Mouse (Mus musculus): ENCODE data around the gene Ccdc60.
"Not testable (repeated sequence)": the region's sequence is repeated elsewhere in the genome, so short reads cannot be mapped to it uniquely, and the experiment has no call there.

Ccdc60 gene

DNA sequence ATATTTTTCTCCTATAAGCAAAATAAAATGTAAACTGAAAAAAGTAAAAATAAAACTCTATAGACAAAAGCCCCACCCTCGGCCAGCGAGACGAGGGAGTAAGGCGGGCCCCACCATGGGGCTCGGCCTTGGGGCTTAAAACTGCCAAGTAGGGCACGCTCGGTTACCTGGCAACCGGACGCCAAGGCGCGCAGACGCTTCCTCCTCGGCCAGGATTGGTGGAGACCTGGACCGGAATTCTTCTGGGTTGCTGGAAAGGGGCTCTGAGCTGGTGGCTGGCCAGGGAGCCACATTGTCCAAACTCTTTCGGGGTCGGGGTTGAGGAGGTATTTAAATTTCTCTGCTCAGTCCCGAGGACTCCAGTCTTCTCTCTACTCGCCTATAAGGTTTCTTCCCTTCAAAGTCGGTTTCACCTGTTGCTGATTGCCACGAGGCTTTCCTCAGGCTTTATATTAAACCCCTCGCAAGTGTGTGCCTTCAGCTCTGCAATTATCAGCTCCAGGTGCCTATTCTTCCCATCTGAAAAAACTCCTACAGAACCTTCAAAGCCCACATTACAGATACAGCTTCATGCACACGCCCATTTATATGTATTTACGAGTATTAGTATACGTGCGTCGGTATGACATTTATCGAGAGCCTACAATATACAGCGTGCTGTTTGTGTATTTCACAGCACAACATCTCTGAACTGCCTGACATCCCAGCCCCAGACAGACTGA, at the start of gene Ccdc60:
Gene Ccdc60, minus strand, starts transcription at position 137 of the 722 bp plus-strand sequence.
- DNase-seq (ENCODE audit: low read depth, low spot score): no peak

DNA sequence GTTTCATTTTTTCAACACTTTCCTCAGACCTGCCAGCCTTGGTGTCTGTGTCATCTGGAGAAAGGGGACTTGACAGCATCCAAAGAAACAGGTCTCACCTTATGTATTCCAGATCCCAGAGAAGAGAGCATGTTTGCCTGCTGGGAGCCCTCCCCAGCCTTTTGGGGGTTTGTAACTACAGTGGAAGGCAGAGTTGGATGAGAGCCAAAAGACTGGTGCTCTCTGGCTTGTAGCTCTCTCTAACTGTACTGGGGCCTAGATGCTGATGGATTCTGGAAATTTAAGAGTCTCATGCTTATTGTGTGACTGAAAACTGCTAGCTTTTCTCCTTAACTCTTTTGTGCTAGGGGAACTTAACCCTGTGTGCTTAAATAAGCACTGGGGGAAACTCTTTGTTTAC, 47.4 kb upstream of the Ccdc60 start:
- DNase-seq (ENCODE audit: low read depth, low spot score): no peak

DNA sequence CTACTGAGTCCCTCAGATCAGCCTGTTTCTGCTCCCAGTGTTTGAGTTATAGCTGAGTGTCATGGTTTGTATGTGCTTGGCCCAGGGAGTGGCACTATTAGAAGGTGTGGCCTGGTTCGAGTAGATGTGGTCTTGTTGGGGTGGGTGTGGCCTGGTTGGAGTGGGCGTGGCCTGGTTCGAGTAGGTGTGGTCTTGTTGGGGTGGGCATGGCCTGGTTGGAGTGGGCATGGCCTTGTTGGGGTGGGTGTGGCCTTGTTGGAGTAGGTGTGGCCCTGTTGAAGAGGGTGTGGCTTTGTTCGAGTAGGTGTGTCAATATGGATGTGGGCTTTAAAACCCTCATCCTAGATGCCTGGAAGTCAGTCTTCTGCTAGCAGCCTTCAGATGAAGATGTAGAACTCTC, 40.1 kb upstream of the Ccdc60 start:
- DNase-seq (ENCODE audit: low read depth, low spot score): no peak

DNA sequence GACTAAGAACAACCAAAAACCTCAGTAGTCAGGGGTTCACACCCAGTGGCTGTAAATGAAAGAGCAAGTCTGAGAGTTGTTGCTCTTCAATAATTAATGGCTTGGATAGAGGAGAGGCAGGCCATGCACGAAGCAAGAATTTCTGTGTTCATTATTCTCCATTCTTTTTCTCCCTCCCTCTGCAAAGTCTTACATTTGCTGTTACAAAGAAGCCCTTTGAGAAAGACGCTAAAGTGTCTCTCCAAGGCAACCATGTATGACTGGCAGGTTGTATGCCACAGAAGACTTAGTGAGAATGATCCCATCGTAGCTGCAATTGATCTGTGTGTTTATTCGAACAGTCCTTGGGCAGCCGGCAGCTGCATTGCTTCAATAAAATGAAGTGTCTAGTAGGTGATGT, 34.6 kb upstream of the Ccdc60 start:
- DNase-seq (ENCODE audit: low read depth, low spot score): no peak

DNA sequence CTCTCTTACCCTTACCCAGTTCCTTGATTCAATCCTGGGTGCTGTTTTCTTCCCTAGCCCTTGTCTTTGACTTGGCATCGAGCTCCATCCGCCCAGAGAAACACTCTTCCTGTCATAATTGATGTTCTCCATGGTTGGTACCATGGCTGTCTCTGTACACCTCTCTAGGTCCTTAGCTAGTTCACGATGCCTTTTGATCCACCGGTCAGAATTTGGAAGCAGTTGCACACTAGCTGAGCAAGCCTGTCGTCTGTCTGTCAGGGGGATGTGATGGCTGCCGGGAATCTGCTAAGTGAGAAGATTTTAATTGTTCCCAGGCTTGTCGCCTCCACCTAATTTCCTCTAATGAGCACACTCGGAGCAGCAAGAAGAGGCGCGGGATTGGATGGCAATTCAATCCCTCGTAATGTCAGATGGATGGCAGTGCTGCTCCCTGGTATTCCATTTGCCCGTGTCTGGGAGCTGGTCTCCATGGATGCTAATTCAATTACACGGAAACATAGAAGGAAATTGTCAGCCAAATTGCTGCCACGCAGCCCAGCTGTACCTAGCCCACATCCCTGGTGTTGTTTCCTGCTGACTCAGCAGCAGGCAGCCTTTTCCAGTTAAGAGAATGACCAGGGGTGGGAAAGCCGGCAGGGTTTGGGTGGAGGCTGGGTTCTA, 33.7 kb upstream of the Ccdc60 start:
- DNase-seq (ENCODE audit: low read depth, low spot score): no peak

DNA sequence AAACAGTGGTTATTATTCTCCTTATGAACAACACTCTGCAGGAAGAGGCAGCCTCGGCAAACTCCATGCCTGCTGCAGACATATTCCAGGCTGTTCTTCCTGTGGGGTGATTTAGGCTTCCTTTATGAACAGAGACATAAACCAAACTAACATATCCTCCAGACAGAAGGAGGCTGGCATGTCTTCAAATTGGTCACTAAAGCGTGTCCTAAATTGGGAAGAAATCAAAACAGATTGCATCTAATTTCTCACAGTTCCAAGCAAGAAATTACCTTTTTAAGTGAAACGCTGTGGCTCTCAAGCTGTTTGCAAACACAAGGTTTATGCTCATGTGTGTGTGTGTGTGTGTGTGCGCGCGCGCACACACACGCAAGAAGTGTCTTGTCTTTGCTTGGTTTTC, 24.9 kb upstream of the Ccdc60 start:
- DNase-seq (ENCODE audit: low read depth, low spot score): no peak

DNA sequence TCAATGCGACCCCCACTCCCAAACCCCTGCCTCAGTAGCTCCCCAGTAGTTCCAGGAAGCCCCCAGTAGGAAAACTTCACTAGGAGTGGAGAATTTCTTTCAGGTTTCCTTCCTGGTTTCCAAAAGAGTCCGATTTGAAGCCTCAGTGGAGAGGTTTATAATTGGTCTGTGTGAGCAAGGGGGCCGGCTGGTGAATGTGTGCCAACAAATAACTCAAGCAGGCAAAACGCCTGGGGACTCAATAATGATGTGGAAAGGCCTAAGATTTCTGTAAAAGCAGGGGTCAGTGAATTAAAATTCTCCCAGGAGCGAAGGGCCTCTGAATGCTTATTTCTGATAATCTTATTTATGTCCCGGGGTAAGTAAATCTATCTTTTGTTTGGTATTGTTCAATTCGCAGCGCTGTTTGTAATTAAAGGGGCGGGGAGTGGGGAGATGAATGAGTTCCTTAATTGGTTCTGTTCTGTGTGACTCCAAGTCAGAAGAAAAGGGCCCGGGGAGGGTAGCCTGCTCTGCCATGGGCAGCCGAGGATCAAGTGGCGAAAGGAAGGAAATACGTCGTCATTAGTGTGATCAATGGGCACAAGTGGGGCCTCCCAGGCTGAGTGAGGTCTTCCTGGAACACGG, 23.4 kb upstream of the Ccdc60 start:
- peak; percentile 26 for DNase-seq (ENCODE audit: low read depth, low spot score)

DNA sequence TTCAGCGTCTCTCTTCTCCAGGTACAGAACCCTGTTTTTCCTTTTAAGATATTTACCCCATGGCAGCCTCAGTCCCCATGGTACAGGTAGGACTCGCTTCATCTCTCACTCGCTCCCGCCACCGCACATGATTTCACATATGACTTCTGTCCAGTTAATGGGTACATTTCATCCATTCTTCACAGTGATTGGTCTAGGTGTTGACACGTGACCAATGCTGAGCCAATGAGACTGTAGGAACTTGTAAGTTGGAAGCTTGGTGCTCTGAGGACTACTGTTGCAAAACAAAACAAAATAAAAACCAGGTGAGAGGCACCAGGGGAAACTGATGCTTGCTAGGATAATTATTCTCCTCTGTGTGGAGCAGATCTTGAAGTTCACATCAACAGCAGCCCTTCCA, 22.9 kb upstream of the Ccdc60 start:
- DNase-seq (ENCODE audit: low read depth, low spot score): no peak

DNA sequence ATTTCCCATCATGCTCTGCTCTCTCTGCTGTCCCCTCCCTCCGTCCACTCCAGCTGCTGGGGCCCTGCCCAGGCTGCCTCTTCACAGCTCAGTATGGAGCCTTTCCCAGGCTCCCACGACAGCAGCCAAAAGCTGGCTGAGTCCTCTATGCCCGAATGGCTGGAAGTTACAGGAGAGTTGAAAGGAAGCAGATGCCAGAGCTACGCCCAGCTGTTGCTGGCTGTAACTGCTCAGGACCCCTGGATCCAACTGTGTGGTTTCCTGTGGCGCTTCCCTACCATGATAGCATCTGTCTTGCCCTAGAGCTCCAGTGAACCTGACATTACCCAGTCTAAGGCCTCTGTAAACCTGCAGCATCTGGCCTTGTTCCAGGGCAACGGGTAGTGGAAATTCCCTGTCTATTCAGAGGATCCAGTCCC, 20.6 kb upstream of the Ccdc60 start:
- DNase-seq (ENCODE audit: low read depth, low spot score): no peak

DNA sequence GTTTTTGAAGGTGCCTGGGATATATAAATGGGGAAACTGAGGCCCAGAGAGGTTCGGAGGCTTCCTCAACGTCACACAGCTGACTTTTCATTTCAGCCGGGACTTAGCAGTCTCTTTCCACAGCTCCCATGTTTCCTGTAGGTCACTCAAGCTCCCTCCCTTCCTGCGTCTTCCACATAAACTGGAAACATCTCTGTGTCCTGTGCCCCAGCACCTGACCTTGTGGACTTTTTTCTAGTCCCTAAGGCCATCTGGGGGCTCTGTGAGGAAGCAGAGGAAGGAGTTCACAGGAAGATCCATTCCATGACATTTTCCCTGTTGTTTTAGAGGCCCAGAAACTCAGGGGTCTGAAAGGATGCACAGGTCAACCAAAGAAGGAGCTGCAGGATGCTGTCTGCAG, 16.8 kb upstream of the Ccdc60 start:
- DNase-seq (ENCODE audit: low read depth, low spot score): no peak

DNA sequence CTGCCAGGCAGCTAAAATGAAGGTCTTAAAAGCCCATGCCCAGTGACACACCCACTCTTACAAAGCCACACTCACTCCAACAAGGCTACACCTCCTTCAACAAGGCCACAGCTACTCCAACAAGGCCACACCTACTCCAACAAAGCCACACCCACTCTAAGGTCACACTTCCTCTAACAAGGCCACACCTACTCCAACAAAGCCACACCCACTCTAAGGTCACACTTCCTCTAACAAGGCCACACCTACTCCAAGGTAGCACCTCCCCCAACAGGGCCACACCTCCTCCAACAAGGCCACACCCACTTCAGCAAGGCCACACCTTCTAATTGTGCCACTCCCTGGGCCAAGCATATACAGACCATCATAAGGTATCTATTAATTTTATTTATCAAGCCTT, 16.4 kb upstream of the Ccdc60 start:
- not testable (repeated sequence) for DNase-seq (ENCODE audit: low read depth, low spot score)

DNA sequence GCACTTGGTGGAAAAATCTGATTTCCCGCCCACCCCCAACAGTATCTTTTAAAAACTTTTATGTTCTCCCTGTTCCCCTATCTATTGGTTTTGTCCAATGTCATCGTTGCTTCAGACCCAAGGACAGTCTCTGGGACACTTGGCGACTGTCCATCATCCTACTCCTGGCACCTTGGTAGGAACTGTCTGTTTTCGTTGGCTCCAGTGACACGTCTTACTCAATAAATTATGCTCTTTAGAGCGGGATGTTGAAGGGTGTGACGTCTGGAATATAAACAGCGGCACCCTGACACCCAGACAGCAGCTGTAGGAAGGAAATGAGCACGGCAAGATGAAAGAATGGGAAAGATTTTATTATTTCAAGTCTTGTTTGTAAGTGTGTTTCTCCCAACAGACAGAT, 12.2 kb upstream of the Ccdc60 start:
- DNase-seq (ENCODE audit: low read depth, low spot score): no peak

DNA sequence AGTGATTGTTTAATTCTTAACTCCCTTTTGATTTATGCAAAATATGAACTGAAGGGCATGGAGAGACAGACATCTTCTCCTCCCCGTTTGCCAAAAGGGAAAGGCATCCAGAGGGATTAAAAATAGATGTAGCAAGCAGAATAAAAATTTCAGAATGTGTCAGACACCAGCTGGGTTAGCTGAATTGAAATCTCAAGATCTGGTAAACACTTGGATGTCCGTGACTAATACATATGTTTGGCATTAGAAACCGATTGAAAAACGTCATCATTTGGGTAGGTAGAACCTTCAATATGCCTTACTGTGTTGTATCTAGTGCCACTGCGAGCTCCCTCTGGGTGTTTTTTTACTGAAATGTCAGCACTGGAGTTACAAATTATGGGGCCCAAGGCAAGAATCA, 4.7 kb upstream of the Ccdc60 start:
- no peak for DNase-seq (ENCODE audit: low read depth, low spot score)

DNA sequence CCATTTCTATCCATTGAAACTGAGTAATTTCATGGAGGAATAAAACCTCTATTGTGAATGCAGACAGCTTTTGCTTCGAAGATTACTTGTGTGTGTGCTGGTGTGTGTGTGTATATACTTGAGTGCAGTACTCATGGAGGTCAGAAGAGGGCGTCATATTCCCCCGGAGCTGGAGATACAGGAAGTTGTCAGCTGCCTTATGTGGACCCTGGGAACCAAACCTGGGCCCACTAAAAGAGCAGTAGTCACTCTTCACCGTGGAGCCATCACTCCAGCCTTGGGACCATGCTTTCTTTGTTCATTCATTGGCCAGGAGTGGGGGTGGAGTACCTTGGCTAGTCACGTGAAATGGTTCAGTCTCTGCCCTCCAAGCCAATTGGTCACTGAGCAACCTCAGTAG, 1.8 kb upstream of the Ccdc60 start:
- DNase-seq (ENCODE audit: low read depth, low spot score): no peak

DNA sequence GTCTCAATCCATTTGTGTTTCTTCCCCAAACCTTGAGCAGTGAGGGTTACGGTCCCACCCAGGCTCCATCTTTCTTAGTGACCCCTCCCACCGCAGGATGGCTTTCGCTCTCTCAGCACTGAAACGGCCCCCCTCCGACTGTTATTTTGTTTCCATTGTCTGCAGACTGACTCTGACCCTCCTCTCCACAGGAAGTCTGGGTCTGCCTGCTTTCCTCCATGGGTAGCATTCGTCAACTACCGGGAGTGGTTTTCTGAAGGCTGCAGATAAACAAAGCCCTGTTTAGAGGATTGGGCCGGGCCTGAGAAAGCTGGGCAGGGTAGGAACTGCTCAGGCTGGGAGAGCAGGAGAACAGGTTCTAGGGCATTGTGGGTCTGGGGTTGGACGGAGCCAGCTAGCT, 1.1 kb upstream of the Ccdc60 start:
- no peak for DNase-seq (ENCODE audit: low read depth, low spot score)

DNA sequence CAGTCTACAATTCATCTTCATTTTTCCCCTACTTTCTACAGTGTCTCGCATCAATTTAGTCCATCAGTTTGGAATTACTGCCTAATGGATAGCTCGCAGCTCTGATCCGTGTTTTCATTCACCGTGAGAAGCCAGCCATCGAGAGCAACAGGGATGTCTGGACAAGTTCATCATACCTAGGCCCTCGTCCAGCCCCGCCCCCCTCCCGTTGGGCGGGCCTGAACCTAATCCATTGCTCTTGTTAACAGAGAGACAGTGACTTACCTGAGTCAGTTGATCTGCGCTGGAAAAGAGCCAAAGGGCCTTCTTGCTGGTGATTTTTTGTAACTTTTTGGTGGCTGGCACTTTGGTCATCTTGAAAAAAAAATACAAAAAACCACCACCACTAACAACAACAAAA, 602 bp downstream of the Ccdc60 start:
- DNase-seq (ENCODE audit: low read depth, low spot score): no peak

DNA sequence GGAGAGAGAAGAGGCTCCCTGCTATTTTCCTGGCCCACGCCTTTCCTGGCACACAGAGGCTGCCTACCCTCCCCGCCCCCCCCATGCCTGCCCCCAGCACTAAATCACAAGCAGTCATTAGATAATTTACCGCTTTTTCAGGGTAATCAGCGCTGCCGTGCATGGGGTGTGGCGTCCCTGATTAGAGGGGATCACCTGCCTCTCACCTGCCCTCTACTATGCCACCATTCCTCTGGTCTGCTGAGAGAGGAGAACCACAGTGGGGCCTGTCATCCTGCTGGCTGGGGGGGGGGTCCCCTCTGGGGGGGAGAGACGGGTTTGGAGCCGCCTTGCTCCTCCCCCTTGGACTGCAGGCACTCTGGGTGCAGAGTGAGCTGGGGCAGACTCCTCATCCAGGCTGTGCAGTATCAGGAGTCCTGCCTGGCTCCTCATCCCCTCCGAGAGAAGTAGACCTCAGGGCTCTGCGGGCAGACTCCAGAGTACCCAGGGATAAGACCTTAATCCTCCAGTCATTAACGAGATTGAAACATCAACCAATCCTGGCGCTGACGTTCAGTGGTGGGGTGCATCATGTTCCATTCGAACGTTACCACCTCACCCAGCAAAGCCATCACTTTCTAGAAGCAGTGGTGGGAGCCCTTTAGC, 3.1 kb downstream of the Ccdc60 start:
- peak; percentile 22 for DNase-seq (ENCODE audit: low read depth, low spot score)

DNA sequence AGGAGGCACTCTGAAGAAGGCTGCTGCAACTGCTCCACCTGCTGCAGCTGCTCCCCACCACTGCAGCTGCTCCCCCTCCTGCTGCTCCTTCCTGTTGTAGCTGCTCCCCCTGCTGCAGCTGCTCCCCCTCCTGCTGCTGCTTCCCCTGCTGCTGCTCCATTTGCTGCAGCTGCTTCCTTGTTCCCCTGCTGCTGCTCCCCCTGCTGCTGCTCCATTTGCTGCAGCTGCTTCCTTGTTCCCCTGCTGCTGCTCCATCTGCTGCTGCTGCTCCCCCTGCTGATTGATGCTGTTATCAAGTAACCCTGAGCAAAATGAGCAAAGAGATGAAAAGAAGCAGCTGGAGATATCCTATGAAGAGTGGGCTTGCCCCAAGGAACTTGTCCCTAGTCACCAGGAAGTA, 8.3 kb downstream of the Ccdc60 start:
- no peak for DNase-seq (ENCODE audit: low read depth, low spot score)

DNA sequence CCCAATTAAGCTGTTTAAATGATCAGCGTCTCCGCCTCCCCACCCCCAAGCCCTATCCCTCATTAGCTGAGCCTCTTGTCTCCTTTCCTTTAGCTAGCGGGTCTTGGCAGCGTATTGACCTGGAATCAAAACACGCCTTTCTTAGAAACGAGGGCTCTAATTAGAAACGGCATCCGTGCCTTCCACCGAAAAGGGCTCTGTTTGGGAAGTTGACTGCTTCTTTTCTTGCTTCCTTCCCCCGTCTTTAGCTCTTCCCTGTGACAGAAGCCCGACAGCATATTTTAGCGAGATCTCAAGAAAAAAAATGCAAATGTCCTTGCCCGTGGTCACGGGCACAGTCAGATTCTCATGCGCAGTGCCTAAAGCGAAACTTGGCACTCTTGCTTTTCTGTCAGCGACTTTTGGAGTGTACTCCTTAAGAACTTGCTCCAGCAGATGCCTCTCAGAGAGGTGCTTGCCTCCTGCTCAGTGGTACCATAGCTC, 10.3 kb downstream of the Ccdc60 start:
- no peak for DNase-seq (ENCODE audit: low read depth, low spot score)

DNA sequence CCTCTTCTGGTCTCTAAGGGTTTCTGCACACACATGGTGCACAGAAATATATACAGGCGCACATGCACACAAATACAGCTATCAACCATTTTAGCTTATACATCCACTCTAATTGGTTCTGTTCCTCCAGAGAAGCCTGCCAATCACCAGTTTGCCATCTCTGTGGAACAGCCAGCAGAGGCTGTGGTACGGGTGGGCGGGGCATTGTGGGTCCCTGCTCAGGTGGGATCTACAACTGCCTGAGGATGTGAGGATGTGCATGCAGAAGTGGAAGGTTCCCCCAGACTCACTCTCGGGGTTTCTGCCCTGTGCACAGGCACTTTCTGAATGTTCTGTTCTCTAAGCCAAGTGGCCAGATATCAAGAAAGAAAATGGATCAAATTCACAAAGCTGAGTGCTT, 10.8 kb downstream of the Ccdc60 start:
- no peak for DNase-seq (ENCODE audit: low read depth, low spot score)

DNA sequence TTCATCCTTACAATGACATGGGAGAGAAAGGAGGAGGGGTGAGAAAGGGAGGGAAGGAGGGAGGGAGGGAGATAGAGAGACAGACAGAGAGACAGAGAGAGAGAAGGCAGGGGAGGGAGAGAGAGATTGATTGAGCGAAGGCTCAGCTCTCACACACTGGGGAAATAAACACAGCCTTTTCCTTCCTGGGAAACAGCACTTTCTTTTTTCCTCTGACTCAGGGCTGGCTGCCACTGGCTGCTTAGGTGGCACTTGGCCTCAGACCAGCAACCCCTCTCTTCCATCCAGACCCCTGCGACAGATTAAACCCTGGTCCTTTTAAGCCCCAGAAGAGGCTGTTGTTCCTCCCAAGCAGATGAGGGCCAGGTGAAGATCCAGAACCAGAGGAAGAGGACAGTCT, 14.0 kb downstream of the Ccdc60 start:
- no peak for DNase-seq (ENCODE audit: low read depth, low spot score)

DNA sequence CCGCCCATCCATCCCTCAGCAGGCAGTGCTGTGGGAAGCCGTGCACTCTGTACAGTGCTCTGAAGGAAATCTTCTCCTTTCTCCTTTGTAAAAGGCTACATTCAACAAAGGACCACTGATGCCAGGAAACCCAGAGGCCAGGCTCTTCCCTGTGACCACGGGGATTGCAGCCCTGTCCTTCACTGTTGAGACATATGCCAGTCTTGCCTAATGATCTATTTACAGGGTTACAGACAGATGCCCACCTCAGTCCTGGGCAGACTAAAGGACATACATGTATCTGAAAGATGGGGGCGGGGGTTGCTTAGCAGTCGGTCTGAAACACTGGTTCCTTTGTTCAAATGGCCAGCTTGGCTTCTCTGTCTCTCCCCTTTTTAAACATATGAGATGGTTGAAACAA, 14.4 kb downstream of the Ccdc60 start:
- no peak for DNase-seq (ENCODE audit: low read depth, low spot score)
